Mouse (Mus musculus) embryonic facial prominence, embryonic 14.5 days (tissue): ENCODE results near the gene Adamts1. TPM values are rescaled to one million over a fixed set of nuclear protein-coding genes. Genes with fewer than 3 reads are reported as not detected.

Source experiments
- ATAC-seq: fragments of 200-750 bp; cut with Nextera tagmentation; 2 replicates; pipeline ENCODE4 v1.8.0; 2017; ENCODE audit warnings: low read depth, moderate number of reproducible peaks, moderate TSS enrichment
- DNase-seq: peaks from one replicate; pipeline ENCODE4 v3.0.0-alpha.2; 2015; ENCODE audit warnings: low spot score
- H3K27ac ChIP-seq: fragments of 300-500 bp; sonication (generic); replicated peaks from 2 replicates; pipeline ENCODE4 v1.5.1; 2014; ENCODE audit warnings: low read depth, mild to moderate bottlenecking, low read length, moderate library complexity
- H3K27me3 ChIP-seq: fragments of 300-500 bp; sonication (generic); replicated peaks from 2 replicates; pipeline ENCODE4 v1.6.1; 2014; ENCODE audit warnings: low read length; ENCODE audit not compliant: control insufficient read depth, insufficient read depth
- H3K36me3 ChIP-seq: fragments of 300-500 bp; sonication (generic); 2 replicates; pipeline ENCODE4 v1.6.1; 2014; ENCODE audit warnings: low read length, mixed read lengths; ENCODE audit not compliant: control insufficient read depth, insufficient read depth
- H3K4me1 ChIP-seq: fragments of 300-500 bp; sonication (generic); 2 replicates; pipeline ENCODE4 v1.6.1; 2014; ENCODE audit warnings: antibody characterized with exemption, low read length; ENCODE audit not compliant: control insufficient read depth, insufficient read depth
- H3K4me2 ChIP-seq: fragments of 300-500 bp; sonication (generic); 2 replicates; pipeline ENCODE4 v1.6.1; 2014; ENCODE audit warnings: low read depth, mild to moderate bottlenecking, low read length, moderate library complexity, mixed read lengths
- H3K4me3 ChIP-seq: fragments of 300-500 bp; sonication (generic); 2 replicates; pipeline ENCODE4 v1.5.1; 2014; ENCODE audit warnings: low read depth, mild to moderate bottlenecking, low read length
- H3K9ac ChIP-seq: fragments of 300-500 bp; sonication (generic); 2 replicates; pipeline ENCODE4 v1.6.1; 2014; ENCODE audit warnings: low read depth, mild to moderate bottlenecking, low read length, moderate library complexity, mixed read lengths
- H3K9me3 ChIP-seq: fragments of 300-500 bp; sonication (generic); 2 replicates; pipeline ENCODE4 v1.6.1; 2016; ENCODE audit warnings: low read length; ENCODE audit not compliant: control insufficient read depth
- WGBS: fragments of 180-500 bp; shearing (Covaris S2); extraction: QIAGEN DNeasy Blood & Tissue Kit; methylation state at CpG from one replicate; pipeline ENCODE4 v1.1.7; 2014; 5-methylcytosine and 5-hydroxymethylcytosine counted together
- polyA plus RNA-seq: library from polyadenylated mRNA; unstranded; fragments of >200 nt; fragmentation: Nextera tagmentation; extraction: Ambion mirVana; gene quantifications from 2 replicates; pipeline ENCODE4 v1.2.1, GENCODE M21; 2014

Gene Adamts1
- polyA plus RNA-seq, 1 experiment from 2014 or later = 39.3 TPM

GRCm38 (mm10) chr16:85803613-85804551, 969 bp upstream of the Adamts1 start:
- ATAC-seq (0 out of 2 replicates have a peak, but pooled peaks have one; percentile 12), DNase-seq (peak; percentile 91)
- H3K4me1 ChIP-seq = peaks cover 6% of the 10 kb centered on the region; the same call in 1 of the 2 replicates
- 1% methylated on average over 22 of the region's 25 CpGs for WGBS
- peak overlapping the region; percentile 89 for H3K27ac ChIP-seq
- H3K36me3 ChIP-seq = peaks cover 14% of the 10 kb centered on the region
- peak overlapping the region; percentile 95 for H3K4me2 ChIP-seq
- peak overlapping the region; percentile 81 for H3K9ac ChIP-seq
- H3K9me3 ChIP-seq = no peaks in the 10 kb centered on the region
- no peaks in the 10 kb centered on the region for H3K27me3 ChIP-seq
- H3K4me3 ChIP-seq = peak overlapping the region; percentile 67

DNA sequence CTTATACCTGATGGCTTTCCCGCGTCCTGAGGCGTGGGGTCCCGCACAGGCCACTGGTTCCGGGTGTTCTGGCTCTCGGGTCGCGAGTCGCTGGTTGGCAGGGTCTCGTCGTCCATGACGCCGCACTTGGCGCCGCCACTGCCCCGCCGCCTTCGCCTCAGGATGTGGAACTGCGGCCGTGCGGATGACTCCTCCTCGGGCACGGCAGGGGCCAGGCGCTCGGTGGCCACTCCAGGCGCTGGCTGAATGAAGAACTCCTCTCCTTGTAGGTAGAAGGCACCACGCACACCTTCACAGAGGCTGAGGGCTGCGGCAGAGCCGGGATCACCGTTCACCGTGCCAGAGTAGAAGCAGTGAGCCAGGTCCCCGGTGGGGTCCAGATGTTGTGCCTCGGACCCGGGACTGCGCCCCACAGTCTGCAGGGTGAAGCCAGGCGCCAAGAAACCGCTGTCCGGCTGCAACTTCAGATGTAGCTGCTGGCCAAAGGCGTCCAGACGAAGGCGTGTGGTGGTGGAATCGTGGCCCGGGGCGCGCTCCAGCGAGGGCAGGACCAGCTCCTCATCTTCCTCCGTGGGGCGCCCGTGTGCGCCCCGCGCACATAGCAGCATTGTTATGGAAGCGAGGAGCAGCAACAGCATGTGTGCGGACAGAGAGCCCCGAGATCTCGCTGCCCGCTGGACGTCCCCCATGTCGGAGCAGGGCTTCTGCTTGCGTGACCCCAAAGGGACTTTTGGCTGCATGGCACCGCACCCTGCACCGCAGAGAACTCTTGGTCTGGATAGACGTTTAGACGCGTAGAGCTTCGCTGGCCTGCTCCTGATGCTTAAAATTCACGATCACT, 722 bp downstream of the Adamts1 start:
- H3K9me3 ChIP-seq = no peaks in the 10 kb centered on the region
- peak overlapping the region; percentile 67 for H3K4me3 ChIP-seq
- H3K27me3 ChIP-seq = no peaks in the 10 kb centered on the region
- peak overlapping the region; percentile 81 for H3K9ac ChIP-seq
- under 1% methylated on average over 47 of the region's 67 CpGs for WGBS
- peak; percentile 53 for DNase-seq
- peak overlapping the region; percentile 95 for H3K4me2 ChIP-seq
- ATAC-seq = no peak
- H3K4me1 ChIP-seq = peaks cover 6% of the 10 kb centered on the region; the same call in 1 of the 2 replicates
- H3K36me3 ChIP-seq = peaks cover 31% of the 10 kb centered on the region
- peak overlapping the region; percentile 89 for H3K27ac ChIP-seq

- Histone ChIP-seq H3K4me2 (peak overlapping the region; percentile 95), H3K27ac (peak overlapping the region; percentile 89), H3K4me3 (peak overlapping the region; percentile 67), H3K9me3 (no peaks in the 10 kb centered on the region), H3K9ac (peak overlapping the region; percentile 81), H3K36me3 (peaks cover 41% of the 10 kb centered on the region), H3K4me1 (peaks cover 6% of the 10 kb centered on the region; the same call in 1 of the 2 replicates), H3K27me3 (no peaks in the 10 kb centered on the region)
- ATAC-seq (peak; percentile 80), DNase-seq (peak; percentile 94)
- under 1% methylated on average over 23 of the region's 23 CpGs for WGBS
Measured at GRCm38 (mm10) chr16:85801252-85801651, 1.7 kb downstream of the Adamts1 start.

DNA sequence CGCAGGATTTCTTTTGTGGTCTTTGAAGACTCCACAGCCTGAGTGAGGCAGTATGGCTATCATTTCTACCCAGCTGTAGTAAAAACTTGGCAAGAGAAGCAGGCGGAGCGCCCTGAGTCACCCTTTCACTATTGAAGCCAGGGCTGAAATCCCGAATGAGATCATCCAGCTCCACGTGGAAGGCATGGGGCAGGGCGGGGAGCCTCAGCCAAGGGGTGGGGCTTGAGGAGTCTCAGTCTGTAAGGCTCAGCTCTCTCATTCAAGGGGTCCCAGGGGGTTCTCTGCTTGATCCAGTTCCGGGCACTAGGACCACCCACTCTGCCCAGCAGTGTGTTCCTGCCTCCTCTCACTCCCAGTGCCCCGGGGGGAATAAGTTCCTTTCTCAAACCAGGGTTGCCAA, 2.2 kb downstream of the Adamts1 start:
- Histone ChIP-seq H3K4me1 (peaks cover 6% of the 10 kb centered on the region; the same call in 1 of the 2 replicates), H3K27ac (peak overlapping the region; percentile 89), H3K27me3 (no peaks in the 10 kb centered on the region), H3K4me3 (peak overlapping the region; percentile 67), H3K36me3 (peaks cover 46% of the 10 kb centered on the region), H3K9ac (peak overlapping the region; percentile 81), H3K4me2 (peak overlapping the region; percentile 95), H3K9me3 (no peaks in the 10 kb centered on the region)
- WGBS = 3% methylated on average over 8 of the region's 8 CpGs
- ATAC-seq (peak; percentile 83), DNase-seq (peak; percentile 97)

GRCm38 (mm10) chr16:85799971-85800370, 2.9 kb downstream of the Adamts1 start:
- no peak overlapping the region for H3K27ac ChIP-seq
- no peaks in the 10 kb centered on the region for H3K9me3 ChIP-seq
- H3K9ac ChIP-seq = peak overlapping the region; percentile 35; the same call in 1 of the 2 replicates
- H3K4me1 ChIP-seq = peaks cover 6% of the 10 kb centered on the region; the same call in 1 of the 2 replicates
- H3K36me3 ChIP-seq = peaks cover 54% of the 10 kb centered on the region
- H3K27me3 ChIP-seq = no peaks in the 10 kb centered on the region
- peak overlapping the region; percentile 95 for H3K4me2 ChIP-seq
- DNase-seq (no peak), ATAC-seq (no peak)
- peak overlapping the region; percentile 67 for H3K4me3 ChIP-seq
- WGBS = 63% methylated on average over 9 of the region's 9 CpGs

DNA sequence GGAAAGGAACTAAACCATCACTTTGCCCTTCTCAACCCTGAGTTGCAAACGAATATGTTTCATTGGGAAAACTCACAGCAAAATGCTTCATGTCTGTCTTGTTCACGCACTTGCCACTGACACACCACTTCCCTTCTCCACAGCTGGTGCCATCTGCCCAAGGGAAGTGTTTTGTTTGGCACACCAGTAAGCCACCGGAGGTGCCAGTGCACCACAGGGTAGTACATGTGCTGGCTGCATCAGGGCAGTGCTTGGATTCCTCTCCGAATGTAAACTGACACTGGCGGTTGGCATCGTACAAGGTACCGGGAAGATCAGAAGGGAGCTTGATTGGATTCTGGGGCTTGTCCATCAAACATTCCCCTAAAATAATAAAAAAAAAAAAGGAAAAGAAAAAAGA, 4.6 kb downstream of the Adamts1 start:
- Histone ChIP-seq H3K27me3 (no peaks in the 10 kb centered on the region), H3K27ac (no peak overlapping the region), H3K4me2 (no peak overlapping the region), H3K9me3 (no peaks in the 10 kb centered on the region), H3K4me3 (no peak overlapping the region), H3K36me3 (peaks cover 62% of the 10 kb centered on the region), H3K9ac (no peak overlapping the region), H3K4me1 (peaks cover 6% of the 10 kb centered on the region; the same call in 1 of the 2 replicates)
- WGBS = 80% methylated on average over 7 of the region's 7 CpGs
- no peak for DNase-seq
- no peak for ATAC-seq

DNA sequence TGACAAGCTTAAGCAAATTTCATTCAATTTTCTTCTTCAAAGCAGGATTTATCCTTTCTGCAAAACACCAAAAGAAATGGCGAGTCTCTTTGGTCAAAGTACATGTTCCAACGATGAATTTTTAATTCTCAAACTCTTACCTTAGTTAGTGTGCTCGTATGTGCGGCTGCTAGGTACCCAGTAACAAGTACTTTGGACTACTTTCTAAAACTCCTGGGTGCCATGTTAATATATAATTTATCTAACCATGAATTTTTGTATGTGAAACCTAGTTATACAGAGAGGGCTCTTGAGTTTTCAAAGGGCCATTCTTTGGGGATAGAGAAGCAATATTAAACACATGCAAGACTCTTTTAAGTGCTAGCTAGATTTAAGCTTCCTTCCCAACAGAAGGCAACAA, 5.8 kb downstream of the Adamts1 start:
- Histone ChIP-seq H3K4me3 (no peak overlapping the region), H3K4me1 (peaks cover 6% of the 10 kb centered on the region; the same call in 1 of the 2 replicates), H3K27ac (no peak overlapping the region), H3K36me3 (peaks cover 62% of the 10 kb centered on the region), H3K27me3 (no peaks in the 10 kb centered on the region), H3K9me3 (no peaks in the 10 kb centered on the region), H3K4me2 (peak overlapping the region; percentile 12; the same call in 1 of the 2 replicates), H3K9ac (no peak overlapping the region)
- WGBS = 96% methylated on average over 4 of the region's 4 CpGs
- DNase-seq (no peak), ATAC-seq (no peak)

DNA sequence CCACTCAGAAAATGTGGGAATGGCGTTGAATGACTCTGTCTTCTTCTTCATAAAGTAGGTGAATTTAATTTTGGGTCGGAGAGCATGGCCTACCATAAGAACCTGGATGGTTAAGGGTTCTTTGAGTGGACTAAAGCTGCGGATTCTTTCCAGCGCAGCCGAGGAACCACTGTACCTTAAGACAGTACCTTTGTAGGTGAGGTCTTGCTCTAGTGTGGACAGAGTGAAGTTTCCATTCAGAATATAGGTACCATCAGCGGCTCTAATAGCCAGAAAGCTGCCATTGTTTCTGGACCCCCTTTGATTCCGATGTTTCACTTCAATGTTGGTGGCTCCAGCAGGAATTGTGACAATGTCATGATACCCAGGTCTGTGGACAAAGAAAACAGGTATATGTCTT, 7.2 kb downstream of the Adamts1 start:
- DNase-seq = no peak
- no peak overlapping the region for H3K9ac ChIP-seq
- no peaks in the 10 kb centered on the region for H3K9me3 ChIP-seq
- 97% methylated on average over 7 of the region's 7 CpGs for WGBS
- no peaks in the 10 kb centered on the region for H3K27me3 ChIP-seq
- H3K27ac ChIP-seq = no peak overlapping the region
- no peak overlapping the region for H3K4me3 ChIP-seq
- peaks cover 62% of the 10 kb centered on the region for H3K36me3 ChIP-seq
- no peak for ATAC-seq
- H3K4me1 ChIP-seq = peaks cover 6% of the 10 kb centered on the region; the same call in 1 of the 2 replicates
- H3K4me2 ChIP-seq = no peak overlapping the region
